Mouse (Mus musculus) neutrophil, adult 5-6 weeks (primary cell): ENCODE data around the gene Rassf2. TPM values are rescaled to one million over a fixed set of nuclear protein-coding genes. Genes with fewer than 3 reads are reported as not detected.
A peak's percentile ranks its signal among the peaks of the same experiment; 100 is the strongest.

ENCODE experiments used
- ATAC-seq: fragments of 151-379, 151-347 bp; 2 replicates; pipeline ENCODE4 v1.8.0; 2017; ENCODE audit warnings: mild to moderate bottlenecking, moderate TSS enrichment; ENCODE audit not compliant: insufficient number of reproducible peaks, poor library complexity, low FRiP score, severe bottlenecking; ENCODE audit errors: extremely low read depth
- total RNA-seq: library from RNA; stranded (forward); fragments of 200-1000 nt; gene quantifications from 2 replicates; pipeline ENCODE4 v1.2.3, GENCODE M21; 2017

Gene Rassf2
- total RNA-seq, 1 experiment from 2014 or later, result 210 TPM

DNA sequence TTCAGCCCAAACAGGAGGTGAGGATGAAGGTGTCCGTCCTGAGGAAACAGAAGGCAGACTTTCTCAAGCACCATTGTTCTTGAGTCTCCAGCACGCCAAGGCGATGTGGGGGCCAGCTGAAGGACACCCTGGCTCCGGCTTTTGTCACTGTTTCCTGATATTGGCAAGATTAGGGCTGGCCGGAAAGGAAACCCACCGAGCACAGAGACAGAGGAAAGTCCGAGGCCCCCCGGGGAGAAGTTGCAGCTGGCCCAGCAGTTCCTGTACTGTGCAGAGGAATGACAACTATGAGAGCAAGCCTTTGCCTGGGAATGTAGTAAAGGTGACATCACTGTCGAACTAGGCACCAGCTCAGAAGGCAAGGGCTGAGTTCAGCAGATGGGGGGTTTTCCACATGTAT, 49.2 kb downstream of the Rassf2 start:
- ATAC-seq, result no peak

DNA sequence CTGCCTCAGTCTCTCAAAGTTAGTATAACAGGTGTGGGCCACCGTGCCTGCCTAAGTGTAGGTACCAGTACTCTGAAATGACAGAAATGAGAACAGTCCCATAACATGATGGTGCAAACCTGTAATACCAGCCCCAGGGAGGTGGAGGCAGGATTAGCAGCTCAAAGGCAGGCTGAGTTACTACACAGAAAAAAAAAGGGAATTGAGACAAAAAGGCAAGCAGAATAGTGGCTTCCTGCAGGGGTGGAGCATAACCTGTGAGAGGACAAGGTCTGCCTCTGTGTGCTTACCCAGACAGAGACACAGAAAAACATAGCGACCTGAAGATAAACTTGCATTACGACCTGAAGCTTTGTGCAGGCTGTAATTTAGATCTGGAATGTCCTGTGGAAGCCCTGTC, 53.4 kb downstream of the Rassf2 start:
- 0 out of 2 replicates have a peak, but pooled peaks have one; percentile 39 for ATAC-seq

GRCm38 (mm10) chr2:131971098-131971497, 59.0 kb downstream of the Rassf2 start:
- ATAC-seq, result no peak

DNA sequence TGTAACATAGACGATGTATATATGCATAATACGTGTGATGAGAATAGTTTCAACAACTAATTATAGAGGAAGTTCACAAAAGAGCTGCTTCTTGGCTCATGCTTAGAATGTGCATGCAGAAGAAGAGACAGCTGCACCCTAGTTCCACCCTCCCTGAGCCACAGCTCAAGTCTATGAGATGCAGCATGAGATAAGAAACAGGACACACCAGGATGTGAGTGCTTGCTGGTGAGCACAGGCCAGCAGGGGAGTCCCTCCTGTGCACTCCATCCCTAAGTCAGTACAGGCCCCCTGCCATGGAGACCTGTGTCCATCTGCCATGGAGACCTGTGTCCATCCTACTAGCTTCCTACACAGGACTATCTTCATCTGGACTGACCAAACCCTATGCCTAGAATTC, 59.5 kb downstream of the Rassf2 start:
- no peak for ATAC-seq

- ATAC-seq, result no peak
Observed at GRCm38 (mm10) chr2:131961671-131962070, 68.4 kb downstream of the Rassf2 start.

DNA sequence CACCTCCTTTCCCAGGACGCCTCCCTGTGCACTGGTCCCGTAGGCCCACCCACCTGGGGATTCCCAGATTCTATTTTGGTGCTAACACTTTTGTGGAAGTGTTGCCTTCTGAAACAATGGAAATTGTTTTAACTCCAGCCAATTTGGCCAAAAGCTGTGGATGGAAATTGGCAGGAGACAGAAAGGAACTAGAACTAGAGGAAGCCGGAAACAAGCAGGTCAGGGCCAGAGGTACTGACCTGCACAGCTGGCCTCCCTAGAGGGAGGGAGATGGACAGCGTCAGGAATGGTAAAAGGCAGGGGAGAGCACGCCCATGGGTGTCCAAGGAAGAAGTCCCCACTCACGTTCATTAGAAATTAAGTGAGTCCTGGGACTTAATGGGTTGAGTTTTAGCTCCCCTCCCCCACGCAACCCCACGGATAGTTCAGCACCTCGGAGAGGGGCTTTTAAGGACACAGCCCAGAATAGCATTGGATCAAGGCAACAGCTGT, 72.3 kb downstream of the Rassf2 start:
- ATAC-seq, result no peak

- ATAC-seq, result no peak
Observed at GRCm38 (mm10) chr2:131956336-131957256, 73.5 kb downstream of the Rassf2 start.

DNA sequence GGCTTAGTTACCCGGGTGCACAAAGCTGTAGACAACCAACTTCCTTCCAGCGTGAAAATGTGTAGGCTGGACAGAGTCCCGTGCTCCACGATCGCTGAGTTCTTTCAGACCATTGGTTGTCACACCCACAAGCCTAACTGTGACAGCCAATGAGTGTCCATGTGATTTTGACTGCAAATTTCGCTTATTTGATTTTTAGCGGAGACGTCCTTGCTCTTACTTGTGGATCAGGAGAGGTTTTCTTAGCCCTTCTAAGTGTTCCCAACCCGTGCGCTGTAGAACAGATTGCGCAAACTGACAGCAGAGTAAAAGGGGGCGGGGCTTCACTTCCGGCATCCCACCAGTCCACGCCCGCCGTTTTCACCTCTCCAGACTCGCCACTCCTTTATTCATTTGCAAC, 74.8 kb downstream of the Rassf2 start:
- ATAC-seq, result no peak

GRCm38 (mm10) chr2:131954835-131955234, 75.2 kb downstream of the Rassf2 start:
- ATAC-seq, result no peak

DNA sequence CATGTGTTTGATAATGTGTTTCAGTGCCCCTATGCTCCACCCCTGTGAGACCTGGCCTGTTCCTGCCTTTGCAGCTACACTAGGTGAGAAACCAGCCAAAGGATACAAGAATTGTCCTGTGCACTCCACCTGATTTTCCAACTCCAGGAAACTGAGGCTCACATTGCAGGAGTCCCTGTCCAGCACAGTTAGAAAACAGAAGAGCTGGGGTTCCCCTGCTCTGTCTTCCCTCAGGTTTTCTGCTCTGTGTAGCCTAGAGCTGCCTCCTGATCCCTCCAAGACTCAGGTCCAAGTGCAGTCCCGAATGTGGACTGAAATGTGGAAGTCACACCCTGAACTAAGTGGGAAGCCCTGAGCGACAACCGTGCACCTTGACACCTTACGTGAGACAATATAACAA, 76.3 kb downstream of the Rassf2 start:
- no peak for ATAC-seq

GRCm38 (mm10) chr2:131952961-131953538, 77.0 kb downstream of the Rassf2 start:
- ATAC-seq, result no peak

GRCm38 (mm10) chr2:131952456-131952855, 77.6 kb downstream of the Rassf2 start:
- ATAC-seq, result no peak

DNA sequence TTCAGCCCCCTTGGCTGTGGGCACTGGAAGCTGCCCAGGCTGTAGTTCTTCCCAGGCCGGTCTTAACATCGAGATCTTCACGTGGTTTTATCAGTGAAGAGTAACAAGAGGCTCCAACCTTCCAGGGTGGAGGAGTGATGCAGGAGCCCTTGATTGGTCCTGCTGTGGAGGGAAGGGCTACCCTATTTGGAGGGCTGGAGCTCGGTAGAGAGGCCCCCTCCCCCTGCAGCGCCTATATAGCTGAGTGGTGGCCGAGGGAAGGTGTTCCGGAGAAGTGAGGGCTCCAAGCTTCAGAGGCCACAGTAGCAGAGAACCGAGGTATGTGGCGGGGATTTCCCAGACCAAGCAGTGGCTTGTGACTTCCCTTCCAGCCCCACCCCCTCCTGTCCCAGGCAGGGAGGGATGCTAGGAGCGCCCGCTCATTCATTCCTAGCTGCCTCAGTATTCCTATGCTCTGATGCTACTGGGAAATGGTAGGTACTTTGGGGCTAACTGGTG, 79.4 kb downstream of the Rassf2 start, which contains the start of gene Prnd:
Gene Prnd, plus strand, starts transcription at position 264 of the 498 bp plus-strand sequence.
- ATAC-seq, result no peak

- 0 out of 2 replicates have a peak, but pooled peaks have one; percentile 31 for ATAC-seq
Observed at GRCm38 (mm10) chr2:131949767-131950597, 80.1 kb downstream of the Rassf2 start.

DNA sequence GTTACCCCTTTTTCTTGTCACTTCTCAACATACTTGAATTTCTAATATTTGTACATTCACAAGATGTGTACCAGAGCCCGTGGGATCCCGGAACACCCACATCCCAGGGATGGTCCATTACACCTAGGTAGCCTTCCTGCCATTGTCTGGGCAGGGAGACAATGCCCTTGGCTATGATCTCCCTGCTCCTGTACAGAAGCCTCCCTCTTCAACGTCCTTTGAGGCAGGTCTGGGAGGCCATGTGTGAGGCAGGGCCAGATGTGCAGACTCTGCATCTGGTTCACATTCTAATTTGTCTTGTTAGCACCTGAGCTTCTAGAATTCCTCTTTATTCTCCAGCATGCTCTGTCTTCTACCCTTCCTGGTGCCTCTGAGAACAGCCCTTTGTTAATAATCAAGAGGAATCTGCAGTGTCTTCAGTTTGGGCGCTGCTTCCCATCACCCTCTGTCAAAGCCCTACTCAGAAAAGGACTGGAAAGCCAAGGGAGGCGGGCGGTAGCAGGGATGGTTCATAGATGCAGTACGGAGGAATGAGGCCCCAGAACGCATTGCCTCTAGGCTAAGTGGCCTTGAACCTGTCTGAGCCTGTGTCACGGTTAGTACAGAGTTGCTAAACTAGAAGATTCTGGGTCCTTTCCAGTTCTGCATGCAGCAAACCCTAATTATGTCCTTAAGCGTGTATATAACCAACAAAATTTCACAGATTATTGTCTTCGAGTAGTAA, 81.0 kb downstream of the Rassf2 start:
- ATAC-seq, result no peak

DNA sequence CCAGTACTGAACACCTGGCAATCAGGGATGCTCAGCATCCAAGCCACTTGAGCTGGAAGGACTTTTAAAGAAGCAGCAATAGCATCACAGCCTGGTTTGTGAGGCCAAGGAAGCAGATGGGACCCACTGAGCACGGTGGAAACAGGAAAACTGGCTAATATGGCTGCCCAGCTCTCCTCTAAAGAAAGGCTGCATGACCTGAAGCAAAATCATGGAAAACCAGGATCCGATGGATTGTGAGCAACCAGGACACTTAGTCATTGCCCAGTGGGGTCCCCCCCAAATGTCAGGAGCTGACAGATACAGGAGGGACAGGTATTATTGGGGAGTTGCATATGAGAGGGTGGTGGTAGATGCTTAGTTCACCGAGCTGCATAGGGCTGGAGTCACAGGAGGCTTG, 81.9 kb downstream of the Rassf2 start:
- ATAC-seq, result no peak

DNA sequence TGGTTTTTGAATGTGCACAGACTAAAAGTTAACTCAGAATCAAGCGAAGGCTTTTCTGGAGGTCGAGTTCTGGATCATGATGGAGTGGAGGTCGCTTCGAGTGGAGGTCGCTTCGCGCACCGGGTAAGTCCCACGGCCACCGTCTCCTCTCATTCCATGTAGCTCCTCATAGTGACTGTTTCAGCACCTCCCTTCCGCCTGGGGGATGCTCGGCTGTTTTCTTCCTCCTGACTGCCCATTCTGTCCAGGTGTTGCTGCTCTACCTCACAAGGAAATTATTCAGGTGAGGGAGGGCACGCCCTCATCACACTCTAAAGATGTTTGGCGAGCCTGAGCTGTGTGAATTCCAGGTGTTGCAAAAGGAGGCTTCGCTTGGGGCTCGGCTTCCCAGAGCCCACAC, 83.7 kb downstream of the Rassf2 start:
- no peak for ATAC-seq

- no peak for ATAC-seq
Observed at GRCm38 (mm10) chr2:131945765-131946164, 84.3 kb downstream of the Rassf2 start.
